Mouse (Mus musculus) forebrain, postnatal 0 days (tissue): ENCODE results near the gene Uhrf1. TPM values are rescaled to one million over a fixed set of nuclear protein-coding genes. Genes with fewer than 3 reads are reported as not detected.

Experiments
- ATAC-seq: fragments of 200-750 bp; cut with Nextera tagmentation; 2 replicates; pipeline ENCODE4 v1.8.0; 2017; ENCODE audit warnings: mild to moderate bottlenecking, moderate library complexity
- DNase-seq: peaks from one replicate; pipeline ENCODE4 v3.0.0-alpha.2; 2015
- H3K27ac ChIP-seq: fragments of 300-500 bp; sonication (generic); 2 replicates; pipeline ENCODE4 v1.5.1; 2014; ENCODE audit warnings: low read depth, mild to moderate bottlenecking, antibody characterized with exemption, low read length, moderate library complexity, mixed read lengths
- H3K27me3 ChIP-seq: fragments of 300-500 bp; sonication (generic); 2 replicates; pipeline ENCODE4 v1.6.1; 2014; ENCODE audit warnings: mild to moderate bottlenecking, low read length, mixed read lengths; ENCODE audit not compliant: insufficient read depth
- H3K36me3 ChIP-seq: fragments of 300-500 bp; sonication (generic); 2 replicates; pipeline ENCODE4 v1.6.1; 2014; ENCODE audit warnings: mild to moderate bottlenecking, moderate library complexity; ENCODE audit not compliant: insufficient read depth
- H3K4me1 ChIP-seq: fragments of 300-500 bp; sonication (generic); 2 replicates; pipeline ENCODE4 v1.6.1; 2014; ENCODE audit warnings: antibody characterized with exemption; ENCODE audit not compliant: insufficient read depth
- H3K4me2 ChIP-seq: fragments of 300-500 bp; sonication (generic); 2 replicates; pipeline ENCODE4 v1.6.1; 2014; ENCODE audit warnings: low read depth, mild to moderate bottlenecking, moderate library complexity
- H3K4me3 ChIP-seq: fragments of 300-500 bp; sonication (generic); 2 replicates; pipeline ENCODE4 v1.5.1; 2014; ENCODE audit warnings: low read depth, low read length, mixed read lengths
- H3K9ac ChIP-seq: fragments of 300-500 bp; sonication (generic); 2 replicates; pipeline ENCODE4 v1.6.1; 2014; ENCODE audit warnings: mild to moderate bottlenecking
- H3K9me3 ChIP-seq: fragments of 300-500 bp; sonication (generic); 2 replicates; pipeline ENCODE4 v1.6.1; 2016; ENCODE audit warnings: low read length
- CTCF ChIP-seq: sonication (generic); IDR thresholded peaks from 2 replicates; pipeline ENCODE4 v1.5.1; 2016; ENCODE audit warnings: antibody characterized with exemption, control low read depth, low read depth
- WGBS: fragments of 180-500 bp; shearing (Covaris S2); extraction: QIAGEN DNeasy Blood & Tissue Kit; methylation state at CpG from one replicate; pipeline ENCODE4 v1.1.7; 2014; 5-methylcytosine and 5-hydroxymethylcytosine counted together
- polyA plus RNA-seq: library from polyadenylated mRNA; unstranded; fragments of >200 nt; fragmentation: Nextera tagmentation; extraction: Ambion mirVana; gene quantifications from 2 replicates; pipeline ENCODE4 v1.2.1, GENCODE M21; 2015
- total RNA-seq: library from RNA; depleted of rRNA; stranded (reverse); fragments of >200 nt; gene quantifications from 2 replicates; pipeline ENCODE4 v1.2.3, GENCODE M21; 2014

Uhrf1 gene
- total and polyA plus RNA-seq, 2 experiments from 2014 or later = 9.9 to 11.6 TPM

- Histone ChIP-seq H3K27ac (no peak overlapping the region), H3K27me3 (no peaks in the 10 kb centered on the region), H3K4me3 (no peak overlapping the region), H3K9ac (no peak overlapping the region), H3K9me3 (no peaks in the 10 kb centered on the region), H3K4me2 (peak overlapping the region; percentile 68; the same call in 1 of the 2 replicates), H3K36me3 (no peaks in the 10 kb centered on the region), H3K4me1 (peaks cover 7% of the 10 kb centered on the region; the same call in 1 of the 2 replicates)
- no peak for DNase-seq
- no peak for ATAC-seq
- no peak for TF ChIP-seq CTCF
- WGBS = 25% methylated on average over 13 of the region's 13 CpGs
These were observed 641 bp upstream of the Uhrf1 start for GRCm38 (mm10) chr17:56302363-56302996.

- WGBS = 3% methylated on average over 68 of the region's 68 CpGs
- no peaks in the 10 kb centered on the region for H3K27me3 ChIP-seq
- peak overlapping the region; percentile 29 for H3K9ac ChIP-seq
- peak overlapping the region; percentile 68 for H3K4me2 ChIP-seq
- no peaks in the 10 kb centered on the region for H3K36me3 ChIP-seq
- H3K4me1 ChIP-seq = peaks cover 7% of the 10 kb centered on the region; the same call in 1 of the 2 replicates
- no peaks in the 10 kb centered on the region for H3K9me3 ChIP-seq
- peak; percentile 95 for DNase-seq
- peak overlapping the region; percentile 56 for H3K4me3 ChIP-seq
- peak; percentile 99 for ATAC-seq
- TF ChIP-seq CTCF = no peak
- H3K27ac ChIP-seq = no peak overlapping the region
These were observed 896 bp downstream of the Uhrf1 start for GRCm38 (mm10) chr17:56303847-56304586.

GRCm38 (mm10) chr17:56304718-56305117 lies 1.6 kb downstream of the Uhrf1 start:
- peaks cover 7% of the 10 kb centered on the region; the same call in 1 of the 2 replicates for H3K4me1 ChIP-seq
- ATAC-seq (no peak), DNase-seq (no peak)
- H3K4me2 ChIP-seq = peak overlapping the region; percentile 68
- H3K36me3 ChIP-seq = no peaks in the 10 kb centered on the region
- H3K9ac ChIP-seq = no peak overlapping the region; the same call in 1 of the 2 replicates
- H3K27ac ChIP-seq = no peak overlapping the region
- peak overlapping the region; percentile 56 for H3K4me3 ChIP-seq
- no peaks in the 10 kb centered on the region for H3K27me3 ChIP-seq
- no peaks in the 10 kb centered on the region for H3K9me3 ChIP-seq
- TF ChIP-seq CTCF = no peak
- 11% methylated on average over 11 of the region's 11 CpGs for WGBS

- H3K36me3 ChIP-seq = no peaks in the 10 kb centered on the region
- H3K4me3 ChIP-seq = no peak overlapping the region
- 27% methylated on average over 9 of the region's 9 CpGs for WGBS
- peaks cover 7% of the 10 kb centered on the region; the same call in 1 of the 2 replicates for H3K4me1 ChIP-seq
- H3K9me3 ChIP-seq = no peaks in the 10 kb centered on the region
- no peak for DNase-seq
- no peak for TF ChIP-seq CTCF
- H3K9ac ChIP-seq = no peak overlapping the region
- 0 out of 2 replicates have a peak overlapping the region, but pooled peaks have one; percentile 68 for H3K4me2 ChIP-seq
- no peak overlapping the region for H3K27ac ChIP-seq
- H3K27me3 ChIP-seq = no peaks in the 10 kb centered on the region
- no peak for ATAC-seq
These were observed 2.0 kb downstream of the Uhrf1 start for GRCm38 (mm10) chr17:56305156-56305555.

- ATAC-seq = no peak
- peaks cover 7% of the 10 kb centered on the region; the same call in 1 of the 2 replicates for H3K4me1 ChIP-seq
- H3K4me2 ChIP-seq = no peak overlapping the region
These were observed 2.7 kb downstream of the Uhrf1 start for GRCm38 (mm10) chr17:56305826-56306225.

GRCm38 (mm10) chr17:56308088-56308487 lies 5.0 kb downstream of the Uhrf1 start:
- no peak overlapping the region for H3K9ac ChIP-seq
- DNase-seq = no peak
- H3K4me1 ChIP-seq = peaks cover 6% of the 10 kb centered on the region; the same call in 1 of the 2 replicates
- H3K36me3 ChIP-seq = no peaks in the 10 kb centered on the region
- TF ChIP-seq CTCF = no peak
- WGBS = 85% methylated on average over 6 of the region's 6 CpGs
- H3K9me3 ChIP-seq = no peaks in the 10 kb centered on the region
- no peak overlapping the region for H3K27ac ChIP-seq
- H3K4me3 ChIP-seq = no peak overlapping the region
- H3K27me3 ChIP-seq = no peaks in the 10 kb centered on the region
- ATAC-seq = no peak
- H3K4me2 ChIP-seq = no peak overlapping the region

More at GRCm38 (mm10) chr17:56305826-56306225, 2.7 kb downstream of the Uhrf1 start:
- Histone ChIP-seq H3K27ac (no peak overlapping the region), H3K9ac (no peak overlapping the region), H3K4me3 (no peak overlapping the region), H3K27me3 (no peaks in the 10 kb centered on the region), H3K36me3 (no peaks in the 10 kb centered on the region), H3K9me3 (no peaks in the 10 kb centered on the region)
- WGBS = 51% methylated on average over 8 of the region's 8 CpGs
- no peak for DNase-seq
- peak; percentile 32 for TF ChIP-seq CTCF
